Comparison of ENCODE assay signal across 35 mouse cellular contexts in genomic region chr8:65018423-65018822, GRCm38 (mm10). TPM values are rescaled to one million over a fixed set of nuclear protein-coding genes. Genes with fewer than 3 reads are reported as not detected.
"Had no signal": no experiment of that assay in that cellular context is flagged by ENCODE, and none has a peak within 500 bp of the region (broad histone marks: within the 10 kb centered on the region; RNA-seq: fewer than 3 reads in every experiment).

TSS of gene Trim61 (minus strand) at chr8:65018523.
TSS of gene Trim60 (minus strand) at chr8:65018584.

- H3K27ac ChIP-seq: embryonic facial prominence, embryonic 10.5 days; embryonic facial prominence, embryonic 12.5 days; embryonic facial prominence, embryonic 13.5 days; embryonic facial prominence, embryonic 15.5 days; forebrain, embryonic 10.5 days; forebrain, embryonic 12.5 days; forebrain, embryonic 13.5 days; forebrain, embryonic 15.5 days; gastrocnemius, adult 2 months; heart, adult 2 months had no signal

- H3K4me1 ChIP-seq: embryonic facial prominence, embryonic 10.5 days; embryonic facial prominence, embryonic 12.5 days; embryonic facial prominence, embryonic 13.5 days; embryonic facial prominence, embryonic 15.5 days; forebrain, embryonic 10.5 days; forebrain, embryonic 12.5 days; forebrain, embryonic 13.5 days; forebrain, embryonic 15.5 days had no signal

- DNase-seq: cerebellum, adult 2 months; cerebellum, adult 8-10 months; cerebellum, adult 9-10 months; cerebellum, adult 9-11 months; cerebellum, postnatal 10 days; cerebellum, postnatal 14 days; cerebellum, postnatal 25 days; cerebellum, postnatal 36 days; embryo, embryonic 11 days; forebrain, postnatal 0 days; gastrocnemius, adult 2 months; gastrocnemius, postnatal 10 days; gastrocnemius, postnatal 14 days; gastrocnemius, postnatal 25 days; gastrocnemius, postnatal 36 days; heart, adult 11 months; heart, adult 18-20 months; heart, adult 2 months had no signal

- H3K4me2 ChIP-seq: embryonic facial prominence, embryonic 12.5 days; embryonic facial prominence, embryonic 13.5 days; embryonic facial prominence, embryonic 15.5 days; forebrain, embryonic 12.5 days; forebrain, embryonic 13.5 days; forebrain, embryonic 15.5 days had no signal

- H3K4me3 ChIP-seq: embryonic facial prominence, embryonic 10.5 days; embryonic facial prominence, embryonic 12.5 days; embryonic facial prominence, embryonic 13.5 days; embryonic facial prominence, embryonic 15.5 days; erythroblast, embryonic 14.5 days; forebrain, embryonic 10.5 days; forebrain, embryonic 12.5 days; forebrain, embryonic 13.5 days; forebrain, embryonic 15.5 days; gastrocnemius, adult 2 months; heart, adult 2 months had no signal

- ATAC-seq: forebrain, embryonic 13.5 days; forebrain, embryonic 14.5 days; forebrain, embryonic 15.5 days; forebrain, embryonic 16.5 days; forebrain, postnatal 0 days had no signal

- H3K27me3 ChIP-seq: embryonic facial prominence, embryonic 12.5 days; embryonic facial prominence, embryonic 13.5 days; embryonic facial prominence, embryonic 15.5 days; forebrain, embryonic 12.5 days; forebrain, embryonic 13.5 days; forebrain, embryonic 15.5 days had no signal

- H3K36me3 ChIP-seq: embryonic facial prominence, embryonic 10.5 days; embryonic facial prominence, embryonic 12.5 days; embryonic facial prominence, embryonic 13.5 days; embryonic facial prominence, embryonic 15.5 days; forebrain, embryonic 10.5 days; forebrain, embryonic 12.5 days; forebrain, embryonic 15.5 days had no signal

- H3K9ac ChIP-seq: embryonic facial prominence, embryonic 12.5 days; embryonic facial prominence, embryonic 13.5 days; embryonic facial prominence, embryonic 15.5 days; forebrain, embryonic 12.5 days; forebrain, embryonic 13.5 days; forebrain, embryonic 15.5 days; forebrain, postnatal 0 days had no signal

- H3K9me3 ChIP-seq: embryonic facial prominence, embryonic 10.5 days; embryonic facial prominence, embryonic 12.5 days; embryonic facial prominence, embryonic 15.5 days; forebrain, embryonic 12.5 days; forebrain, embryonic 13.5 days; forebrain, embryonic 15.5 days had no signal

RNA-seq across cellular contexts. Expression of gene Trim61, which starts in this region (rescaled TPM):
- polyA plus RNA-seq: cerebellum, adult 2 months; cortical plate, adult 2 months; embryonic facial prominence, embryonic 10.5 days; embryonic facial prominence, embryonic 11.5 days; embryonic facial prominence, embryonic 14.5 days; erythroblast, embryonic 14.5 days; forebrain, embryonic 11.5 days; forebrain, embryonic 13.5 days; forebrain, embryonic 14.5 days; forebrain, embryonic 15.5 days; forebrain, embryonic 16.5 days; forebrain, postnatal 0 days; frontal cortex, adult 2 months; gonadal fat pad, adult 2 months; heart, adult 2 months had no signal

RNA-seq across cellular contexts. Expression of gene Trim60, which starts in this region (rescaled TPM):
- polyA plus RNA-seq: cerebellum, adult 2 months; cortical plate, adult 2 months; embryonic facial prominence, embryonic 10.5 days; embryonic facial prominence, embryonic 11.5 days; embryonic facial prominence, embryonic 12.5 days; embryonic facial prominence, embryonic 13.5 days; embryonic facial prominence, embryonic 14.5 days; embryonic facial prominence, embryonic 15.5 days; forebrain, embryonic 10.5 days; forebrain, embryonic 11.5 days; forebrain, embryonic 12.5 days; forebrain, embryonic 13.5 days; forebrain, embryonic 14.5 days; forebrain, embryonic 15.5 days; forebrain, embryonic 16.5 days; forebrain, postnatal 0 days; frontal cortex, adult 2 months; gonadal fat pad, adult 2 months; heart, adult 2 months had no signal
